8 mouse cellular contexts compared by ENCODE assay signal in the genomic region with DNA sequence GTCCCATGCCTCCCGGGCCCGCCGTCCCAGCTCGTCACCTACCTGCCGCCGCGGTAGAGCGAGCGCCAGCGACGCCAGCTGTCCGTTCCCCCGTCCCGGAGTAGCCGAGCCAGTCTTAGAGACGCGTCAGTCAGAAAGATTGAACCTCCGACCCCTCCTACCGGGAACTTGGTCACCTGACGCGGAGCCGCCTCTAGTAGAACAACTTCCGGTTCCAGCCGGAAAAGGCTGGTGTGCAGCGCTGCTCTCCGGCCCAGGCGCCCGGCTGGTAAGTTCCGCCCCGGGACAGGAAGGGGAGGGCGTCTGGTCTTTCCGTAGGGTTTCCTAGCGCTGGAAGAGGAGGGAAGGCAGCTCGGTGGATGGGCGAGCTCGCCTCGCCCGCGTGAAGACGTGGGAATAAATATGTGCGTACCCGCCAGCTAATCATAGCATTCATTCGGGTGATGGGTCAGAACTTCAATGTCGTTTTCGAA. TPM values are rescaled to one million over a fixed set of nuclear protein-coding genes. Genes with fewer than 3 reads are reported as not detected.
DNase-seq lines count a peak whose midpoint lies in the region; ATAC-seq and TF ChIP-seq lines count a peak whose summit lies in the region.

A gene (minus strand): TSS at position 197 of the 473 bp plus-strand sequence.

- peak; percentile 30 for TF ChIP-seq CTCF in heart, adult 2 months (IDR thresholded peaks at IDR 0.05)

- no peaks in the 10 kb centered on the region for H3K9me3 ChIP-seq in embryonic facial prominence, embryonic 14.5 days (ENCODE audit: control insufficient read depth, low read length)
- no peaks in the 10 kb centered on the region for H3K9me3 ChIP-seq in limb, embryonic 13.5 days
- H3K9me3 ChIP-seq in midbrain, embryonic 16.5 days (replicated peaks; ENCODE audit: control insufficient read depth, low read length, poor library complexity, severe bottlenecking): no peaks in the 10 kb centered on the region

- TF ChIP-seq EP300 in heart, adult 2 months (IDR thresholded peaks at IDR 0.05; ENCODE audit: insufficient read depth, low read depth, low read length): peak; percentile 75

- H3K4me3 ChIP-seq in embryonic facial prominence, embryonic 14.5 days (ENCODE audit: low read depth, low read length): peak within 1 kb of the TSS; percentile 71
- H3K4me3 ChIP-seq in heart, adult 2 months: peak within 1 kb of the TSS; percentile 65
- H3K4me3 ChIP-seq in limb, embryonic 13.5 days: peak within 1 kb of the TSS; percentile 92
- H3K4me3 ChIP-seq in midbrain, embryonic 16.5 days (ENCODE audit: low read depth, low read length): peak within 1 kb of the TSS; percentile 98

- DNase-seq in 3T3-L1 (ENCODE audit: low read depth, low spot score): peak; percentile 97
- peak; percentile 70 to 86 for DNase-seq in adrenal gland, postnatal 4 days (ENCODE audit: low spot score in 2 of 2)
- peak; percentile 99 for DNase-seq in embryonic facial prominence, embryonic 14.5 days (ENCODE audit: low spot score)
- peak; percentile 91 to 96 for DNase-seq in heart, adult 2 months
- peak; percentile 95 to 96 for DNase-seq in kidney, adult 8-10 months
- peak; percentile 74 to 91 for DNase-seq in spleen, postnatal 10 days (ENCODE audit: low spot score in 2 of 2)

- intact Hi-C loops in heart, adult 2 months (cut with DNase I): loop anchor here (1.0 to 5.0 kb wide), 3 partner anchors 44 to 197 kb away; a partner anchor contains a TSS

- H3K27me3 ChIP-seq in embryonic facial prominence, embryonic 14.5 days (replicated peaks; ENCODE audit: control insufficient read depth, insufficient read depth, low read length): no peaks in the 10 kb centered on the region
- H3K27me3 ChIP-seq in heart, adult 2 months (ENCODE audit: control insufficient read depth, insufficient read depth, low read length): no peaks in the 10 kb centered on the region
- no peaks in the 10 kb centered on the region for H3K27me3 ChIP-seq in limb, embryonic 13.5 days
- no peaks in the 10 kb centered on the region for H3K27me3 ChIP-seq in midbrain, embryonic 16.5 days (ENCODE audit: control insufficient read depth, insufficient read depth, low read depth, low read length)

- peak within 1 kb of the TSS; percentile 88 for H3K27ac ChIP-seq in embryonic facial prominence, embryonic 14.5 days (replicated peaks; ENCODE audit: low read depth, low read length)
- peak within 1 kb of the TSS; percentile 90 for H3K27ac ChIP-seq in heart, adult 2 months
- H3K27ac ChIP-seq in limb, embryonic 13.5 days: peak within 1 kb of the TSS; percentile 89
- peak within 1 kb of the TSS; percentile 86 for H3K27ac ChIP-seq in midbrain, embryonic 16.5 days (ENCODE audit: low read length)

- H3K36me3 ChIP-seq in embryonic facial prominence, embryonic 14.5 days (ENCODE audit: control insufficient read depth, insufficient read depth, low read length): peaks cover 7% of the 10 kb centered on the region; the same call in 1 of the 2 replicates
- no peaks in the 10 kb centered on the region for H3K36me3 ChIP-seq in heart, adult 2 months (ENCODE audit: control insufficient read depth, insufficient read depth, low read length)
- peaks cover 17% of the 10 kb centered on the region for H3K36me3 ChIP-seq in limb, embryonic 13.5 days
- H3K36me3 ChIP-seq in midbrain, embryonic 16.5 days (ENCODE audit: control insufficient read depth, insufficient read depth, low read length): no peaks in the 10 kb centered on the region

- H3K79me2 ChIP-seq in heart, adult 2 months (replicated peaks; ENCODE audit: control insufficient read depth, insufficient read depth, low read length): 0 out of 2 replicates have a peak, but pooled peaks cover 4% of the 10 kb centered on the region

- H3K9ac ChIP-seq in embryonic facial prominence, embryonic 14.5 days (ENCODE audit: low read depth, low read length): peak within 1 kb of the TSS; percentile 79
- H3K9ac ChIP-seq in heart, adult 2 months (ENCODE audit: low read depth, low read length): peak within 1 kb of the TSS; percentile 86
- peak within 1 kb of the TSS; percentile 86 for H3K9ac ChIP-seq in limb, embryonic 13.5 days
- H3K9ac ChIP-seq in midbrain, embryonic 16.5 days (ENCODE audit: low read depth, low read length): peak within 1 kb of the TSS; percentile 92

- peak; percentile 98 for ATAC-seq in embryonic facial prominence, embryonic 14.5 days (ENCODE audit: low read depth)
- peak; percentile 96 for ATAC-seq in limb, embryonic 13.5 days (ENCODE audit: low FRiP score, low read depth)
- ATAC-seq in midbrain, embryonic 16.5 days: peak; percentile 98

- WGBS in embryonic facial prominence, embryonic 14.5 days: under 1% methylated on average over 39 of the region's 45 CpGs
- under 1% methylated on average over 45 of the region's 45 CpGs for WGBS in heart, adult 2 months
- under 1% methylated on average over 45 of the region's 45 CpGs for WGBS in limb, embryonic 13.5 days
- WGBS in midbrain, embryonic 16.5 days: under 1% methylated on average over 44 of the region's 45 CpGs

- TF ChIP-seq POLR2A in heart, adult 2 months (IDR thresholded peaks at IDR 0.05; ENCODE audit: insufficient read depth, low read depth, low read length): peak; percentile 92

- H3K4me2 ChIP-seq in embryonic facial prominence, embryonic 14.5 days (ENCODE audit: low read depth, low read length): peak within 1 kb of the TSS; percentile 78
- peak within 1 kb of the TSS; percentile 93 for H3K4me2 ChIP-seq in limb, embryonic 13.5 days (replicated peaks)
- peak within 1 kb of the TSS; percentile 89 for H3K4me2 ChIP-seq in midbrain, embryonic 16.5 days (ENCODE audit: low read length)

- peaks cover 15% of the 10 kb centered on the region; the same call in 1 of the 2 replicates for H3K4me1 ChIP-seq in embryonic facial prominence, embryonic 14.5 days (ENCODE audit: control insufficient read depth, insufficient read depth, low read length)
- H3K4me1 ChIP-seq in heart, adult 2 months (ENCODE audit: control insufficient read depth, insufficient read depth, low read length): peaks cover 7% of the 10 kb centered on the region
- H3K4me1 ChIP-seq in limb, embryonic 13.5 days: peaks cover 17% of the 10 kb centered on the region
- H3K4me1 ChIP-seq in midbrain, embryonic 16.5 days (ENCODE audit: control insufficient read depth, insufficient read depth, low read length): peaks cover 20% of the 10 kb centered on the region

RNA-seq across cellular contexts. Expression of the gene that starts here (rescaled TPM):
- total RNA-seq in adrenal gland, postnatal 4 days (2021): 10 to 100 TPM; 33.7 to 35.6 TPM
- 37.1 and 40.3 TPM in 2 replicates for polyA plus RNA-seq in embryonic facial prominence, embryonic 14.5 days (2014; fragmentation: Nextera tagmentation; extraction: Ambion mirVana)
- 10 to 100 TPM; 19.9 to 21.6 TPM for total RNA-seq in heart, adult 2 months (2021)
- 23.0 and 35.2 TPM in 2 replicates for polyA plus RNA-seq in heart, adult 2 months (2012; rRNA removed)
- 39.0 and 41.3 TPM in 2 replicates for polyA plus RNA-seq in limb, embryonic 13.5 days (2015; fragmentation: Nextera tagmentation; extraction: Ambion mirVana)
- 45.3 and 46.2 TPM in 2 replicates for polyA plus RNA-seq in midbrain, embryonic 16.5 days (2015; fragmentation: Nextera tagmentation; extraction: Ambion mirVana)

Comparison
In these comparisons a context has a peak if more than half of its experiments do, and no peak if none do; other contexts are left out.
1. Peak in every context shown above with its lines: DNase-seq, ATAC-seq, H3K4me3 ChIP-seq and H3K27ac ChIP-seq.